In the genomic region with DNA sequence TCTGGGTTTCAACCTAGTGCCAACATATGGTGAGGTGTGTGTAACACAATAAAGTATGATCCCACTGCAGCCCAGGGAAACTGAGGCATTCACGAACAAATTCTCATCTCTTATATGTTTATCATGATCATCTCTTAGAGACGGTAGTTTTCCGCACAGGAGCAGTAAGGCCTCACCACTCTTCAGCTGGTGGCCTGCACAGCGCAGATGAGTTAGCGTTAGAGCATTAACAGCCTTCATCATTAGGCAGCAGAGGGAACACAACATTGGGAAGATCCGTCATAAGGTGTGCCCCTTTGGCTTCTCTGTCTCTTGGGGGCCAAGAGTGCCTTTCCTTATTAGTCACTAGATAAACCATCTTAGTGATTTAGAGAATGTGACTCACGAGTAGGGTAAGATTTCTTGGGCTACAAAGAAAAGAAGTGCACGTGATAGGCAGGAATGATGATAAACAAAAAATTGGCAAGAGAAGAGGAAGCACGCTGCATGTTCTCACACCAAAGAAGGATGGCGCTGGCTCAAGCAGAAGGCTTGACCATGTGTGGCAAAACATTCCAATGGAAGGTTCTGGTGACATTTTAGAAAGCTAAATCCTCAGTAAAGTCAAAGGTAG, we compare ENCODE assay signal across 25 mouse cellular contexts.
A peak's percentile ranks its signal among the peaks of the same experiment; 100 is the strongest.
DNase-seq lines count a peak whose midpoint lies in the region; ATAC-seq and TF ChIP-seq lines count a peak whose summit lies in the region.
"Had no signal": no experiment of that assay in that cellular context is flagged by ENCODE, and none has a peak within 500 bp of the region (broad histone marks: within the 10 kb centered on the region; RNA-seq: fewer than 3 reads in every experiment).

No protein-coding gene starts in this region.

- H3K9ac ChIP-seq in heart, embryonic 13.5 days = no peak overlapping the region
- H3K9ac ChIP-seq: embryonic facial prominence, embryonic 12.5 days; lung, embryonic 15.5 days; midbrain, embryonic 15.5 days; stomach, embryonic 15.5 days had no signal

- intact Hi-C loops in heart, postnatal 25 days (cut with DNase I) = loop anchor here (5.0 kb wide), 1 partner anchor 100 kb away; the partner anchor contains the start of gene Parp8
- intact Hi-C loops in heart, postnatal 10 days (cut with DNase I) = loop anchor here (5.0 kb wide), 1 partner anchor 105 kb away; no protein-coding TSS in a partner anchor
- intact Hi-C loops in gastrocnemius, postnatal 14 days (cut with DNase I; ENCODE audit: low total_unique reads) = no loop called here

- peak overlapping the region; percentile 72 for H3K27ac ChIP-seq in heart, embryonic 13.5 days (replicated peaks)
- H3K27ac ChIP-seq: embryonic facial prominence, embryonic 12.5 days; hindbrain, embryonic 10.5 days; left cerebral cortex, adult 2 months; lung, embryonic 15.5 days; midbrain, embryonic 15.5 days; stomach, embryonic 15.5 days had no signal

- no peaks in the 10 kb centered on the region for H3K27me3 ChIP-seq in heart, embryonic 13.5 days (replicated peaks)
- no peaks in the 10 kb centered on the region for H3K27me3 ChIP-seq in C2C12 (ENCODE audit: control insufficient read depth, insufficient read depth, insufficient read length)
- no peaks in the 10 kb centered on the region for H3K27me3 ChIP-seq in Patski
- H3K27me3 ChIP-seq: embryonic facial prominence, embryonic 12.5 days; lung, embryonic 15.5 days; midbrain, embryonic 15.5 days; stomach, embryonic 15.5 days had no signal

- POLR2A ChIA-PET in Patski (lab: Charles Lee) = interaction anchor here (1.2 kb wide), 1 partner anchor 103 kb away, joined by 5 read pairs; no protein-coding TSS in a partner anchor

- no peak for ATAC-seq in heart, embryonic 13.5 days (ENCODE audit: extremely low read depth, insufficient number of reproducible peaks, low FRiP score, low TSS enrichment)
- peak; percentile 90 for ATAC-seq in Patski
- no peak for ATAC-seq in erythroid progenitor cell, adult 5-6 weeks (replicated peaks; ENCODE audit: low FRiP score, poor library complexity, severe bottlenecking)
- ATAC-seq: forebrain, embryonic 14.5 days; midbrain, embryonic 15.5 days had no signal

- peak overlapping the region; percentile 58 for H3K4me2 ChIP-seq in heart, embryonic 13.5 days
- H3K4me2 ChIP-seq: embryonic facial prominence, embryonic 12.5 days; liver, embryonic 11.5 days; lung, embryonic 15.5 days; midbrain, embryonic 15.5 days; stomach, embryonic 15.5 days had no signal

- DNase-seq in heart, postnatal 25 days (ENCODE audit: low spot score) = no peak
- DNase-seq in Patski (ENCODE audit: low read depth, low spot score) = peak; percentile 65
- peak; percentile 14 to 17 for DNase-seq in heart, postnatal 10 days
- no peak for DNase-seq in layer of hippocampus, adult 11-12 months (ENCODE audit: low spot score)
- DNase-seq in gastrocnemius, postnatal 14 days = no peak
- DNase-seq: adrenal gland, adult 8-10 months; cerebellum, adult 9-10 months; gastrocnemius, postnatal 36 days; kidney, adult 9 months; kidney, postnatal 36 days; layer of hippocampus, adult 9-11 months; right cerebral cortex, postnatal 25 days; thymus, adult 18-20 months had no signal

- CTCF ChIA-PET in Patski (lab: Charles Lee) = interaction anchor here (0.8 kb wide), 1 partner anchor 11 kb away, joined by 3 read pairs; no protein-coding TSS in a partner anchor

- H3K9me3 ChIP-seq in heart, embryonic 13.5 days = no peaks in the 10 kb centered on the region
- H3K9me3 ChIP-seq: embryonic facial prominence, embryonic 12.5 days; hindbrain, embryonic 10.5 days; lung, embryonic 15.5 days; midbrain, embryonic 15.5 days; stomach, embryonic 15.5 days had no signal

- H3K4me1 ChIP-seq in heart, embryonic 13.5 days = peaks cover 18% of the 10 kb centered on the region
- H3K4me1 ChIP-seq: embryonic facial prominence, embryonic 12.5 days; hindbrain, embryonic 10.5 days; lung, embryonic 15.5 days; midbrain, embryonic 15.5 days; stomach, embryonic 15.5 days had no signal

- TF ChIP-seq CTCF in C2C12 (IDR thresholded peaks at IDR 0.05; ENCODE audit: control insufficient read depth, insufficient read depth, insufficient read length) (no peak), Patski (IDR thresholded peaks at IDR 0.05) (no peak)

- H3K79me2 ChIP-seq in C2C12 (ENCODE audit: control insufficient read depth, insufficient read depth) = no peaks in the 10 kb centered on the region

- H3K4me3 ChIP-seq in heart, embryonic 13.5 days = no peak overlapping the region; the same call in 1 of the 2 replicates
- H3K4me3 ChIP-seq in C2C12 (ENCODE audit: insufficient read depth, poor library complexity, severe bottlenecking) = no peak overlapping the region
- H3K4me3 ChIP-seq: embryonic facial prominence, embryonic 12.5 days; erythroblast, embryonic 14.5 days; hindbrain, embryonic 10.5 days; left cerebral cortex, adult 2 months; lung, embryonic 15.5 days; midbrain, embryonic 15.5 days; stomach, embryonic 15.5 days had no signal

- no peak overlapping the region for H3ac ChIP-seq in C2C12 (ENCODE audit: control insufficient read depth, insufficient read length, low read depth)

- in situ Hi-C loops in Patski (cut with MboI; ENCODE audit: low pct_unique_long_range_greater_than_20kb) = loop anchor here (25.0 kb wide), 1 partner anchor 190 kb away; no protein-coding TSS in a partner anchor

- no peaks in the 10 kb centered on the region for H3K79me3 ChIP-seq in C2C12 (ENCODE audit: low read depth)

- no peaks in the 10 kb centered on the region for H3K36me3 ChIP-seq in heart, embryonic 13.5 days
- H3K36me3 ChIP-seq in C2C12 (ENCODE audit: control insufficient read depth, insufficient read depth) = no peaks in the 10 kb centered on the region
- H3K36me3 ChIP-seq: embryonic facial prominence, embryonic 12.5 days; hindbrain, embryonic 10.5 days; lung, embryonic 15.5 days; midbrain, embryonic 15.5 days; stomach, embryonic 15.5 days had no signal

- 60% methylated on average over 10 of the region's 10 CpGs for WGBS in heart, embryonic 13.5 days

TF ChIP-seq in C2C12, 6 proteins besides CTCF, POLR2A, EP300 and RAD21:
- TF ChIP-seq MYOD1 (IDR thresholded peaks at IDR 0.05; ENCODE audit: control insufficient read depth, insufficient read length, low read depth) (no peak), FOSL1 (IDR thresholded peaks at IDR 0.05; ENCODE audit: insufficient read depth, low read length, poor library complexity, severe bottlenecking) (peak; percentile 10), MAX (IDR thresholded peaks at IDR 0.05) (peak; percentile 22)

Comparison
In these comparisons a context has a peak if more than half of its experiments do, and no peak if none do; other contexts are left out.
1. DNase-seq: peak in Patski (single experiment) and heart, postnatal 10 days (2 of 2); none in heart, postnatal 25 days (single experiment), layer of hippocampus, adult 11-12 months (single experiment) and gastrocnemius, postnatal 14 days (single experiment).